Mouse (Mus musculus): ENCODE measurements around the gene Gm49405. TPM values are rescaled to one million over a fixed set of nuclear protein-coding genes. Genes with fewer than 3 reads are reported as not detected.
A peak's percentile ranks its signal among the peaks of the same experiment; 100 is the strongest.
"Not testable (repeated sequence)": the region's sequence is repeated elsewhere in the genome, so short reads cannot be mapped to it uniquely, and the experiment has no call there.

Gene Gm49405
- total RNA-seq (2014; rRNA removed) (7.8 and 8.5 TPM in 2 replicates), polyA plus RNA-seq (2015; fragmentation: Nextera tagmentation; extraction: Ambion mirVana) (2.1 and 2.6 TPM in 2 replicates)

GRCm38 (mm10) chr19:4000119-4000900 lies at the start of gene Gm49405, which contains the start of gene Nudt8:
Gene Gm49405, plus strand, starts transcription at chr19:4000626.
Gene Nudt8, plus strand, starts transcription at chr19:4000580.
- WGBS = under 1% methylated on average over 64 of the region's 64 CpGs
- H3K27ac ChIP-seq (ENCODE audit: low read depth, low read length) = peak within 1 kb of the TSS; percentile 91
- peaks cover 10% of the 10 kb centered on the region; the same call in 1 of the 2 replicates for H3K4me1 ChIP-seq (ENCODE audit: insufficient read depth)
- H3K36me3 ChIP-seq (ENCODE audit: insufficient read depth) = no peaks in the 10 kb centered on the region
- peak within 1 kb of the TSS; percentile 93 for H3K9ac ChIP-seq
- no peaks in the 10 kb centered on the region for H3K9me3 ChIP-seq (ENCODE audit: low read length)
- peak within 1 kb of the TSS; percentile 86 for H3K4me2 ChIP-seq (ENCODE audit: low read depth)
- H3K4me3 ChIP-seq (ENCODE audit: low read depth, low read length) = peak within 1 kb of the TSS; percentile 77
- TF ChIP-seq CTCF (IDR thresholded peaks at IDR 0.05; ENCODE audit: low read depth) = peak; percentile 83
- ATAC-seq = peak; percentile 93
- peak; percentile 96 for DNase-seq
- no peaks in the 10 kb centered on the region for H3K27me3 ChIP-seq (ENCODE audit: insufficient read depth, low read length)

GRCm38 (mm10) chr19:3951461-3951860 lies 49.0 kb upstream of the Gm49405 start:
- Histone ChIP-seq H3K36me3 (ENCODE audit: insufficient read depth) (no peaks in the 10 kb centered on the region), H3K4me3 (ENCODE audit: low read depth, low read length) (no peak overlapping the region), H3K27ac (ENCODE audit: low read depth, low read length) (no peak overlapping the region), H3K9ac (no peak overlapping the region), H3K27me3 (ENCODE audit: insufficient read depth, low read length) (no peaks in the 10 kb centered on the region; the same call in 1 of the 2 replicates), H3K4me1 (ENCODE audit: insufficient read depth) (no peaks in the 10 kb centered on the region), H3K4me2 (ENCODE audit: low read depth) (no peak overlapping the region), H3K9me3 (ENCODE audit: low read length) (no peaks in the 10 kb centered on the region)
- ATAC-seq = no peak
- no peak for TF ChIP-seq CTCF (IDR thresholded peaks at IDR 0.05; ENCODE audit: low read depth)
- no peak for DNase-seq

- WGBS = 48% methylated on average over 1 of the region's 1 CpGs
- Histone ChIP-seq H3K4me2 (ENCODE audit: low read depth) (no peak overlapping the region), H3K9me3 (ENCODE audit: low read length) (no peaks in the 10 kb centered on the region), H3K36me3 (ENCODE audit: insufficient read depth) (no peaks in the 10 kb centered on the region), H3K4me1 (ENCODE audit: insufficient read depth) (no peaks in the 10 kb centered on the region), H3K9ac (no peak overlapping the region), H3K27me3 (ENCODE audit: insufficient read depth, low read length) (no peaks in the 10 kb centered on the region; the same call in 1 of the 2 replicates), H3K4me3 (ENCODE audit: low read depth, low read length) (no peak overlapping the region), H3K27ac (ENCODE audit: low read depth, low read length) (no peak overlapping the region)
- no peak for ATAC-seq
- no peak for DNase-seq
- TF ChIP-seq CTCF (IDR thresholded peaks at IDR 0.05; ENCODE audit: low read depth) = no peak
These were observed 48.3 kb upstream of the Gm49405 start for GRCm38 (mm10) chr19:3952099-3952498.

- Histone ChIP-seq H3K27me3 (ENCODE audit: insufficient read depth, low read length) (no peaks in the 10 kb centered on the region; the same call in 1 of the 2 replicates), H3K4me1 (ENCODE audit: insufficient read depth) (no peaks in the 10 kb centered on the region), H3K36me3 (ENCODE audit: insufficient read depth) (no peaks in the 10 kb centered on the region), H3K4me2 (ENCODE audit: low read depth) (no peak overlapping the region), H3K9me3 (ENCODE audit: low read length) (no peaks in the 10 kb centered on the region), H3K27ac (ENCODE audit: low read depth, low read length) (no peak overlapping the region), H3K4me3 (ENCODE audit: low read depth, low read length) (no peak overlapping the region), H3K9ac (no peak overlapping the region)
- no peak for DNase-seq
- no peak for TF ChIP-seq CTCF (IDR thresholded peaks at IDR 0.05; ENCODE audit: low read depth)
- ATAC-seq = no peak
- 80% methylated on average over 3 of the region's 3 CpGs for WGBS
These were observed 45.4 kb upstream of the Gm49405 start for GRCm38 (mm10) chr19:3955033-3955432.

- Histone ChIP-seq H3K9ac (no peak overlapping the region), H3K36me3 (ENCODE audit: insufficient read depth) (no peaks in the 10 kb centered on the region), H3K4me1 (ENCODE audit: insufficient read depth) (no peaks in the 10 kb centered on the region), H3K4me3 (ENCODE audit: low read depth, low read length) (no peak overlapping the region), H3K27me3 (ENCODE audit: insufficient read depth, low read length) (no peaks in the 10 kb centered on the region; the same call in 1 of the 2 replicates), H3K27ac (ENCODE audit: low read depth, low read length) (no peak overlapping the region), H3K9me3 (ENCODE audit: low read length) (no peaks in the 10 kb centered on the region), H3K4me2 (ENCODE audit: low read depth) (no peak overlapping the region)
- no peak for TF ChIP-seq CTCF (IDR thresholded peaks at IDR 0.05; ENCODE audit: low read depth)
- DNase-seq = no peak
- 61% methylated on average over 4 of the region's 4 CpGs for WGBS
- no peak for ATAC-seq
These were observed 44.6 kb upstream of the Gm49405 start for GRCm38 (mm10) chr19:3955804-3956203.

GRCm38 (mm10) chr19:3957296-3958036 lies 43.0 kb upstream of the Gm49405 start:
- H3K4me1 ChIP-seq (ENCODE audit: insufficient read depth); H3K9ac ChIP-seq; ATAC-seq; H3K9me3 ChIP-seq (ENCODE audit: low read length); H3K4me3 ChIP-seq (ENCODE audit: low read depth, low read length); DNase-seq; H3K4me2 ChIP-seq (ENCODE audit: low read depth); H3K36me3 ChIP-seq (ENCODE audit: insufficient read depth); H3K27me3 ChIP-seq (ENCODE audit: insufficient read depth, low read length); H3K27ac ChIP-seq (ENCODE audit: low read depth, low read length): not testable (repeated sequence)
- 77% methylated on average over 5 of the region's 5 CpGs for WGBS

GRCm38 (mm10) chr19:3958470-3958869 lies 42.0 kb upstream of the Gm49405 start, which contains the start of gene Aldh3b3:
Gene Aldh3b3, plus strand, starts transcription at chr19:3958645.
- ATAC-seq (no peak), DNase-seq (no peak)
- Histone ChIP-seq H3K27me3 (ENCODE audit: insufficient read depth, low read length) (no peaks in the 10 kb centered on the region; the same call in 1 of the 2 replicates), H3K4me3 (ENCODE audit: low read depth, low read length) (no peak within 1 kb of the TSS), H3K9me3 (ENCODE audit: low read length) (no peaks in the 10 kb centered on the region), H3K9ac (no peak within 1 kb of the TSS), H3K4me2 (ENCODE audit: low read depth) (no peak within 1 kb of the TSS), H3K4me1 (ENCODE audit: insufficient read depth) (no peaks in the 10 kb centered on the region), H3K27ac (ENCODE audit: low read depth, low read length) (no peak within 1 kb of the TSS), H3K36me3 (ENCODE audit: insufficient read depth) (no peaks in the 10 kb centered on the region)
- WGBS = 57% methylated on average over 4 of the region's 4 CpGs
- TF ChIP-seq CTCF (IDR thresholded peaks at IDR 0.05; ENCODE audit: low read depth) = no peak

Measured in forebrain, postnatal 0 days (tissue).